Mouse (Mus musculus): ENCODE measurements around the gene Fbxo5. TPM values are rescaled to one million over a fixed set of nuclear protein-coding genes. Genes with fewer than 3 reads are reported as not detected.

Fbxo5 gene
- polyA plus RNA-seq (2015; fragmentation: Nextera tagmentation; extraction: Ambion mirVana) = 18.7 and 19.8 TPM in 2 replicates

DNA sequence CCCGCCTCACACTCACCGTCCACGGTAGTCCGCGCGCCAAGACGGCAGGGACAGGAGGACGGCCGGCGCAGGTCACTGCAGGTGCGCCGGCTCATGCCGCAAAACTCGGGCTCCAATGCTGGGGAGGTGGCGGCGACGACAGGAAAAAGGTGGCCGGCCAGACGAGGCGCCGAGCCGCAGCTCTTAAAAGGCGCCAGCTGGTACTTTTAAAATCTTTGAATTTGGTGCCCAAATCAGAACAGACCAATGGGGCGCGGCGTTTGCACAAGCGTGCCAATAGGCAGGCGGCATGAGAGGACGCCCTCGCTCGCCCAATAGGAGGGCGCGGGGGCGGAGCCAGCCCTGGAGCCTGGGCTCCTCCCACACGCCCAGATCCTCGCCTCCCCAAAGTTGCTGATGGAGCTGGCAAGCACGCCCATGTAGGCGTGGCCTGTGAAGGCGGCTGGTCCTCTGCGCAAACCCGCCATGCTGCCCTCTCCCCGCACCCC, at the start of gene Fbxo5:
Gene Fbxo5 (minus strand): TSS at position 358 of the 488 bp plus-strand sequence.
- WGBS = under 1% methylated on average over 42 of the region's 42 CpGs
- Histone ChIP-seq H3K4me2 (peak within 1 kb of the TSS; percentile 99), H3K27ac (peak within 1 kb of the TSS; percentile 88), H3K36me3 (peaks cover 13% of the 10 kb centered on the region), H3K4me1 (replicated peaks) (peaks cover 24% of the 10 kb centered on the region), H3K9ac (peak within 1 kb of the TSS; percentile 69), H3K9me3 (no peaks in the 10 kb centered on the region), H3K4me3 (peak within 1 kb of the TSS; percentile 63), H3K27me3 (no peaks in the 10 kb centered on the region)
- ATAC-seq (ENCODE audit: low FRiP score) = peak; percentile 99

DNA sequence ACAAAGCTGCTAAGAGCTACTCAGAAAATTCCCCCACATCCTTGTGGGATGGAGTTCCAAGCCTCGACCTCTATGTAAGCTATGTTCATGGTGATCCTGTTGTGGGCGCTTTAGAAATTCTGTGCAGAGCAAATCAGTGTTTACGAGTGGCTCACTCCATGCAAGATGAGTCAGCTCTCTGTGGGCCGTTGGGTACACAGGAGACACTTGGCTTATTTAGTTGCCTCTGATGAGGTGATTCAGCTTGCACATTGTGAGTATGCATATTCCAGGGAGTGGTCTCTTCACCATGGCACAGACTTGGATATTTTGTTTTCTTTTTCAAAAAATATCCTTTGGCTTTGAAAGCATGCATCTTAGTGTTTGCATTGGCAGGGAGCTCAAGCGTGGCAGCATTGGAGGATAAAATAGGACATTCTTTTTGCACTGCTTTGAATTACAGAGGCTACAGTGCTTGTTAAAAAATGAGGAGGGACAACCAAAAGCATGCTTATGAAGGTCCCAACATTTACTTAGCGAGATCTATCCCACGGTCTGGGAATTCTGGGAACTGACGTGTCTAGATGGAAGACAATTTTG, 48.0 kb upstream of the Fbxo5 start:
- ATAC-seq (ENCODE audit: low FRiP score) = no peak
- no peaks in the 10 kb centered on the region for H3K27me3 ChIP-seq
- H3K4me1 ChIP-seq (replicated peaks) = no peaks in the 10 kb centered on the region
- no peak overlapping the region for H3K4me2 ChIP-seq
- H3K9ac ChIP-seq = no peak overlapping the region
- no peak overlapping the region for H3K4me3 ChIP-seq
- WGBS = 90% methylated on average over 8 of the region's 8 CpGs
- H3K9me3 ChIP-seq = no peaks in the 10 kb centered on the region
- no peak overlapping the region for H3K27ac ChIP-seq
- H3K36me3 ChIP-seq = peaks cover 5% of the 10 kb centered on the region; the same call in 1 of the 2 replicates

DNA sequence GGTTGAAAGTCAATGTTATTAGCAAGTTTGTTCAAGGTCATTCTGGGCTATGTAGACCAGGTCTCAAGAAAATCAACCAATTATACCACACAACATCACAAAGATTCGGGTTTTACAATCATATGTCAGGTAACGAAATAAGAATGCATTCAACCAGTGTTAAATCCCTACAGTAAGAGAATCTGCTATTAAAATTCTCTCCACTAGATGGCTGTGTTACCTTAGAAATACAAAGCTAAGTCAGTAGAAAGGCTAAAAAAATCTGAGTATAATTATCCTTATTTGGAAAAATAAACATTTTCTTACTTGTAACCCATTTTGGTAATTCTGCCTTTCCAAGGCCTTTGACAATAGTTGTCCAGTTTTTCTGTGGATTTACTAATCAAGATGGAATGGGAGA, 41.5 kb upstream of the Fbxo5 start:
- H3K36me3 ChIP-seq = peaks cover 5% of the 10 kb centered on the region; the same call in 1 of the 2 replicates
- no peaks in the 10 kb centered on the region for H3K27me3 ChIP-seq
- no peak for ATAC-seq (ENCODE audit: low FRiP score)
- H3K4me1 ChIP-seq (replicated peaks) = no peaks in the 10 kb centered on the region
- H3K9ac ChIP-seq = no peak overlapping the region
- WGBS = 38% methylated on average over 2 of the region's 2 CpGs
- H3K27ac ChIP-seq = no peak overlapping the region
- H3K4me2 ChIP-seq = no peak overlapping the region
- H3K4me3 ChIP-seq = no peak overlapping the region
- H3K9me3 ChIP-seq = no peaks in the 10 kb centered on the region

DNA sequence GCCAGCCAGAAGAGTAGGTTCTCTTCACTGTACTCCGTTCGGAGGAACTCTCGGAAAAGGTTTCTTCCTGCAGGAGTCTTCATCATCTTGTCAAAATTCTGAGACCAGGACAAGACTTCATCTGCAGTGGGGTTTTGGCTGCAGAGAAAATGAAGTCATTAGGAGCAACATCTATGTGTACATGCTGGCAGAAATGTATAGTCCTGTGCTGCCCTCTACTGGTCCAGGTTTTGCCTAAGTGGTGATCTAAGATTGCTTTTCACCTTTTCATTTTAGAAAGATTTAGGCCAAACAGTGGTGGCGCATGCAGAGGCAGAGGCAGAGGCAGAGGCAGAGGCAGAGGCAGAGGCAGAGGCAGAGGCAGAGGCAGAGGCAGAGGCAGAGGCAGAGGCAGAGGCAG, 36.0 kb upstream of the Fbxo5 start:
- Histone ChIP-seq H3K9ac (no peak overlapping the region), H3K27me3 (no peaks in the 10 kb centered on the region), H3K27ac (no peak overlapping the region), H3K9me3 (no peaks in the 10 kb centered on the region), H3K4me2 (no peak overlapping the region), H3K4me1 (replicated peaks) (no peaks in the 10 kb centered on the region), H3K36me3 (peaks cover 36% of the 10 kb centered on the region), H3K4me3 (no peak overlapping the region)
- WGBS = 85% methylated on average over 4 of the region's 4 CpGs
- no peak for ATAC-seq (ENCODE audit: low FRiP score)

DNA sequence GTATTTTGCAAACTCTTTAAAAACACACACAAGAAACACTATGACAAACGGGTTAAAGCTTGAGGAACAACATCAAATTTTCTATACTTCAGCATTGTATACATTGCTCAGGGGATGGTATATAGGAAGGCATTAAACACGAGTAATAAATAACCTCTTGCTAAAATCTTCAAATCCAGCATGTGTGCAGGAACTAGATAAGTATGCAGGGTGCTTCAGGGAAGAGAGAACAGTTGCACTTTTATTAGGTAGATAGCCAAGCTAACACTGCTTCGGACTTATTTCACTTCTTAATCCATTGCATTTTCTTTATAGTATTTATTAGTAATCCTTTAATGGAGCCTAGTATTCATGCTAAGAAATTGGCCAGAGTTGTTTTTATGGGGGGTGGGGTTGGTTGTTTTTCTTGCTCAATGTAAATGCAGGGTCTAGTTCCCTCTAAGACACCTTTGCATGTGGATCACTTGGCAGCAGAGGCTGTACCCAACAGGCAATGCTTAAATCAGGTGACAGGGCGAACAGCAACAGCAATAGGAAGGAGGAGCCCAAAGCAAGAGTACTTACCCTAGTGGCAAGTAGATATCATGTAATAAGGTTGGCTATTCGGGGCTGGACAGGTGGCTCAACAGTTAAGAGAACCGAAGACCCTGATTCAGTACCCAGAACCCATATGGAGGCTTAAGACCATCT, 21.1 kb upstream of the Fbxo5 start:
- Histone ChIP-seq H3K9me3 (no peaks in the 10 kb centered on the region), H3K4me3 (no peak overlapping the region), H3K9ac (no peak overlapping the region), H3K27me3 (no peaks in the 10 kb centered on the region), H3K4me2 (no peak overlapping the region), H3K27ac (no peak overlapping the region), H3K4me1 (replicated peaks) (peaks cover 14% of the 10 kb centered on the region), H3K36me3 (no peaks in the 10 kb centered on the region)
- 82% methylated on average over 6 of the region's 6 CpGs for WGBS
- ATAC-seq (ENCODE audit: low FRiP score) = no peak

DNA sequence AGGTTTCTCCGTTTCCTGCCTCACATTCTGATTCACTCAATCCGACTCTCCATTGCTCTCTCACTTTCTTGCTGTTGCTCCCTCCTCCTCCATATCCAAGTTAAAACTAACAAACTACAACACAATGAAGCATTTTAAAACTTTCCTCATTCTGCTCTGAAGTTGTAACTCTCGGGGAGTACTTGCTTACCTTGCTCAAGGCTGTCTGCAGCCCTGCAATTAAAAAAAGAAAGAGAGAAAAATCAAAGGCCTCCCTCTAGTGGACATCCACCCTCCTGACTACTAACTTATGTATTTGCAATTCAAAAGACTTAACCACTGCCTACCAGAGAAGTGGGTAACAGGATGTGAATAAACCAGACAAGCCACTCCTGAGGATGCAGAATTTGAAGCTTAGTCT, 19.4 kb upstream of the Fbxo5 start:
- WGBS = 2% methylated on average over 3 of the region's 3 CpGs
- Histone ChIP-seq H3K9ac (no peak overlapping the region), H3K4me3 (peak overlapping the region; percentile 76), H3K4me2 (peak overlapping the region; percentile 76), H3K27ac (peak overlapping the region; percentile 88; the same call in 1 of the 2 replicates), H3K4me1 (replicated peaks) (peaks cover 18% of the 10 kb centered on the region), H3K9me3 (no peaks in the 10 kb centered on the region), H3K36me3 (peaks cover 4% of the 10 kb centered on the region), H3K27me3 (no peaks in the 10 kb centered on the region)
- 0 out of 2 replicates have a peak, but pooled peaks have one; percentile 1 for ATAC-seq (ENCODE audit: low FRiP score)

DNA sequence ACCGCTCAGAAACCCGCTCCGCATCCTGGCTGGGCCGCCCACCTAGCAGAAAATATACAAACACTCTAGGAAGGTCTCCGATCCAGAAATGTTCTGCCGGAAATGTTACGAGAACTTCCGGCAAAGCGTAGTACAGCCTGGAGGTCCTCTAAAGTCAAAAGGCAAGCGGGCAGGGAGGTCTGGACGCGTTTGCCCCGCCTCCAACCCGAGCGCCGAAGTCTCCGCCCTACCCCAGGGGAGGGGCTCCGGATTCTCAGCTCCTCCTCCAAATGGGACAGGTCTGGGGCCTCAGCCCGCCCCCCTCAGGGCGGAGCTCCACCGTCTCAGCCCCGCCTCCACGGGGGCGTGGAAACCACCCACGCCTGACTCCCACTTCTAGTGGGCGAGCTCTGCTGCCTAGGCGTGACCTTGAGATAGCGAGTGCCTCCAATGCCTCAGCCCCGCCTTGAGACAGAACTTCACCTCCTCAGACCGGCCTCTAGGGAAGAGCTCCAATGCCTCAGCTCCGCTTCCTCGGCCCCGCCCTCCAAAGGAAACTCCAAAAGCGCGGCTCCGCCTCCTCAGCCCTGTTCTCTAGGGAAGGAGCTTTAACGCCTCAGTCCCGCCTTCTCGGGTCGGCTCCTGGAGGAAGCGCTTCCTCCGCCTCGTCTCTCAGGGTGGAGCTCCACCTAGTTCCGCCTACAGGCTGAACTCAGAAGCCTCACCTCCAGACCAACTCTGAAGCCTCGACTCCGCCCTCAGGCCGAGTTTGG, 18.5 kb upstream of the Fbxo5 start, which contains the start of gene Mtrf1l:
Gene Mtrf1l (minus strand): TSS at position 171 of the 752 bp plus-strand sequence.
- H3K4me2 ChIP-seq = peak within 1 kb of the TSS; percentile 76
- peak within 1 kb of the TSS; percentile 76 for H3K4me3 ChIP-seq
- no peaks in the 10 kb centered on the region for H3K27me3 ChIP-seq
- peak within 1 kb of the TSS; percentile 88 for H3K9ac ChIP-seq
- H3K9me3 ChIP-seq = no peaks in the 10 kb centered on the region
- H3K4me1 ChIP-seq (replicated peaks) = peaks cover 18% of the 10 kb centered on the region
- peaks cover 13% of the 10 kb centered on the region for H3K36me3 ChIP-seq
- WGBS = under 1% methylated on average over 47 of the region's 47 CpGs
- peak within 1 kb of the TSS; percentile 88 for H3K27ac ChIP-seq
- ATAC-seq (ENCODE audit: low FRiP score) = peak; percentile 97

DNA sequence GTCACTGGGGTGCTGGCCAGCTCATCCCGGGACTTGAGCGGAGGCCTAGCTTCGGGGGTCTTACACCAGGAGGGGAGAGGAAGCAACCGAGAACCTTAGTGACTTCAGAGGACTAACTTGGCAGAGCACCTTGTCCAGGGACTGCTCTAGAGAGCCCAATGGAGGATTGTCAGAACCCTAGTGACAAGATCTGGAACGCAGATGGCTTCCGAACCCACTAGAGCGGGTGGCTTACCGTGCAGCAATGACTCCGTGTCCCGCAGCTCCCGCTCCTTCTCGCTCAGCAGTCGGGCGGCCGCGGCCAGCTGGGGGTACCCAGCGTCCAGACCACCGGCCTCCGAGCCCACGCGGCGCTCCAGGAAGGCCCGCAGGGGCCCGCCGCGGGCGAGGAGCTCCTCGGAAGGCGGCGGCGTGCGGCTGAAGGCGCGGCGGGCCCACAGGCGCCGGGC, 17.9 kb upstream of the Fbxo5 start:
- Histone ChIP-seq H3K9ac (peak overlapping the region; percentile 88), H3K27ac (peak overlapping the region; percentile 88), H3K36me3 (peaks cover 19% of the 10 kb centered on the region), H3K4me2 (peak overlapping the region; percentile 76), H3K9me3 (no peaks in the 10 kb centered on the region), H3K4me1 (replicated peaks) (peaks cover 18% of the 10 kb centered on the region), H3K4me3 (peak overlapping the region; percentile 76), H3K27me3 (no peaks in the 10 kb centered on the region)
- WGBS = under 1% methylated on average over 22 of the region's 37 CpGs
- ATAC-seq (ENCODE audit: low FRiP score) = no peak

DNA sequence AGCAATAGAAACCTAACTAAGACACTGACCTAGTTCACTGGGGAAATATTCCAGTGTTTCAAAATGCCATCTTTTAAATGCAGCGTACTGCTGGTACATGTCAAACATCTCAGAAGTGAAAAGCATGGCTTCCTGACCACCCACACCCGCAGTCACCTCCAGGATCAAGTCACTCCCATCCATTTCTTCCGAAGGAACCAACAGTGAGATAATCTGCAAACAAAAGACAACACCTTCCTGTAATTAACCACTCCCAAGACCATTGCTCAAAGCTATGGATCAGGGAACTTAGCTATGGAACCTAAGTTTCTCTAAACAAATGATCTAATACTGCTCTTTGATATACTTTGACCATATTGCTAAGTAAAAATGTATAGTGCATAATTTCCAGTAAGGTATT, 13.4 kb upstream of the Fbxo5 start:
- Histone ChIP-seq H3K27me3 (no peaks in the 10 kb centered on the region), H3K9ac (no peak overlapping the region), H3K9me3 (no peaks in the 10 kb centered on the region), H3K36me3 (peaks cover 55% of the 10 kb centered on the region), H3K4me3 (no peak overlapping the region), H3K4me1 (replicated peaks) (peaks cover 18% of the 10 kb centered on the region), H3K27ac (no peak overlapping the region), H3K4me2 (no peak overlapping the region)
- 96% methylated on average over 3 of the region's 3 CpGs for WGBS
- no peak for ATAC-seq (ENCODE audit: low FRiP score)

DNA sequence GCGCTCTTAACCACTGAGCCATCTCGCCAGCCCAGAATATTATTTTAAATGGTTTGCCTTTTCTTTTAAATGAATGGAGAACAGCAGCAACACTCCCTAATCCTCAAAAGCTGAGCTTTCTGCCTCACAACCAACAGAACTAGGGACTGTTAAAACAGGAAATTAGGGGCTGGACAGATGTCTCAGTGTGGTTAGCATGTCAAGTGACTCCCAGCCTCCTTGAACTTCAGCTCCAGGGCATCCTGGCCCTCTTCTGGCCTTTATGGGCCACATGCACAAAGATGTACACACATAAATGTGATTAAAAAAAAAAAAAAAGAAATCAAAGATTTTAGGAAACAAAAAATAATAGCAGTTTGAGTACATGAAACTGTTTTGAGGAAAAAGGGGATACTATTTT, 10.6 kb upstream of the Fbxo5 start:
- no peak for ATAC-seq (ENCODE audit: low FRiP score)
- Histone ChIP-seq H3K27me3 (no peaks in the 10 kb centered on the region), H3K4me3 (no peak overlapping the region), H3K27ac (no peak overlapping the region), H3K4me1 (replicated peaks) (0 out of 2 replicates have a peak, but pooled peaks cover 3% of the 10 kb centered on the region), H3K9me3 (no peaks in the 10 kb centered on the region), H3K36me3 (peaks cover 79% of the 10 kb centered on the region), H3K9ac (no peak overlapping the region), H3K4me2 (no peak overlapping the region)
- WGBS = 97% methylated on average over 2 of the region's 2 CpGs

DNA sequence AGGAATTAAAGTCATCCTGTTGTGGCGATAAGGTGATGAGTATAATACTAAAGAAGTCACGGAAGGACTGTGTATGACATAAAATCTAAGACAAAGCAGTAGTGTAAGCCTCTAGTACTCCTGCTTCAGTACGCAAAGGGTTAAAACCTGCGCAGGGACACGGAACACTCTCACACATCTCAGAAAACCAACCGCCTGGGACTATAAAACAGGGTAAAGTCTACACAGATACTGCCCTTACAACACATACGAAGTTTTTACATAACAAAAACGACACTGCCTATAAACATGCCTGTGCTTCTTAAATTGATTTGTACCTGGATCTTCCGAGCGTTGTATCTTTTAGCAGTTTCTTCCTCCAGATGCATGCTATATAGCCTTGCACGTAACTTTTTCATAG, 8.3 kb upstream of the Fbxo5 start:
- ATAC-seq (ENCODE audit: low FRiP score) = no peak

DNA sequence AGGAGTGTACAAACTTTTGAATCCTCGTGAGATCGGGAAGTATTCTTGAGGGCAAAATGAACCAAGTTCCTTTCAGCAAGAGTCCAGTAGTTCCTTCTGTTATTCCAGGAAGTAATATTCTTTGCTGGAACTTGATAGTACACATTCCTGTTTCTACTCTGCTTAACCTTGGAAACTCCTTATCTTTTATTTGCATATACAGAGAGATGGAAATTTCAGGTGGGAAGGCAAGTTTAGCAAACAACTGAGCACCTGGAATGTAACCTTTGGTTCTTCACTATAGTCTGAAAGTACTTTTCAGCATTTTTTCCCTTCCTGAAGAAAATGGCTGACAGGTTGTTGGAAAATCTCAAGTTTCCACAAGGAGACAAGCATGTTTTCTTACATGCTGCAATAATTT, 2.3 kb upstream of the Fbxo5 start:
- ATAC-seq (ENCODE audit: low FRiP score) = no peak
- WGBS = 87% methylated on average over 2 of the region's 2 CpGs
- H3K4me2 ChIP-seq = no peak overlapping the region
- peaks cover 14% of the 10 kb centered on the region for H3K36me3 ChIP-seq
- no peaks in the 10 kb centered on the region for H3K9me3 ChIP-seq
- H3K9ac ChIP-seq = no peak overlapping the region
- H3K27ac ChIP-seq = no peak overlapping the region
- H3K27me3 ChIP-seq = no peaks in the 10 kb centered on the region
- no peak overlapping the region for H3K4me3 ChIP-seq
- H3K4me1 ChIP-seq (replicated peaks) = peaks cover 22% of the 10 kb centered on the region

More for the DNA sequence above, 8.3 kb upstream of the Fbxo5 start:
- H3K4me1 ChIP-seq (replicated peaks) = no peaks in the 10 kb centered on the region
- H3K4me3 ChIP-seq = no peak overlapping the region
- peaks cover 64% of the 10 kb centered on the region for H3K36me3 ChIP-seq
- no peak overlapping the region for H3K9ac ChIP-seq
- WGBS = 92% methylated on average over 11 of the region's 11 CpGs
- no peaks in the 10 kb centered on the region for H3K9me3 ChIP-seq
- no peak overlapping the region for H3K27ac ChIP-seq
- H3K27me3 ChIP-seq = no peaks in the 10 kb centered on the region
- no peak overlapping the region for H3K4me2 ChIP-seq
